In genomic region chr5:17176771-17177170, GRCm38 (mm10) we compare ENCODE assay signal across 18 mouse cellular contexts.
DNase-seq lines count a peak whose midpoint lies in the region; ATAC-seq and TF ChIP-seq lines count a peak whose summit lies in the region.
"Had no signal": no experiment of that assay in that cellular context is flagged by ENCODE, and none has a peak within 500 bp of the region (broad histone marks: within the 10 kb centered on the region; RNA-seq: fewer than 3 reads in every experiment).

No protein-coding gene starts in this region.

- H3K4me2 ChIP-seq in lung, embryonic 14.5 days, result no peak overlapping the region
- peak overlapping the region; percentile 33 for H3K4me2 ChIP-seq in embryonic facial prominence, embryonic 14.5 days (ENCODE audit: low read depth, low read length)
- no peak overlapping the region for H3K4me2 ChIP-seq in liver, embryonic 12.5 days
- H3K4me2 ChIP-seq: embryonic facial prominence, embryonic 12.5 days had no signal

- no peak overlapping the region for H3K27ac ChIP-seq in lung, embryonic 14.5 days (ENCODE audit: low read depth)
- H3K27ac ChIP-seq in embryonic facial prominence, embryonic 14.5 days (replicated peaks; ENCODE audit: low read depth, low read length), result peak overlapping the region; percentile 63
- H3K27ac ChIP-seq in heart, adult 2 months, result no peak overlapping the region
- no peak overlapping the region for H3K27ac ChIP-seq in liver, embryonic 12.5 days
- H3K27ac ChIP-seq: embryonic facial prominence, embryonic 12.5 days; forebrain, embryonic 10.5 days; midbrain, embryonic 10.5 days had no signal

- no peak for TF ChIP-seq EP300 in heart, adult 2 months (IDR thresholded peaks at IDR 0.05; ENCODE audit: insufficient read depth, low read depth, low read length)

- peak; percentile 10 for DNase-seq in gastrocnemius, postnatal 14 days
- DNase-seq in gastrocnemius, postnatal 25 days, result no peak
- DNase-seq in lung, embryonic 14.5 days, result peak; percentile 52
- DNase-seq in lung, postnatal 25 days (ENCODE audit: low spot score), result no peak
- DNase-seq in embryonic facial prominence, embryonic 14.5 days (ENCODE audit: low spot score), result peak; percentile 85
- no peak for DNase-seq in heart, adult 2 months
- DNase-seq: adrenal gland, postnatal 10 days; cerebellum, postnatal 25 days; kidney, adult 9 months; liver; liver, postnatal 0 days; lung, postnatal 4 days; retina, postnatal 1 day had no signal

- H3K36me3 ChIP-seq in lung, embryonic 14.5 days (ENCODE audit: insufficient read depth), result no peaks in the 10 kb centered on the region
- no peaks in the 10 kb centered on the region for H3K36me3 ChIP-seq in embryonic facial prominence, embryonic 14.5 days (ENCODE audit: control insufficient read depth, insufficient read depth, low read length)
- no peaks in the 10 kb centered on the region for H3K36me3 ChIP-seq in heart, adult 2 months (ENCODE audit: control insufficient read depth, insufficient read depth, low read length)
- no peaks in the 10 kb centered on the region for H3K36me3 ChIP-seq in liver, embryonic 12.5 days
- H3K36me3 ChIP-seq: embryonic facial prominence, embryonic 12.5 days; forebrain, embryonic 10.5 days; midbrain, embryonic 10.5 days had no signal

- no peaks in the 10 kb centered on the region for H3K27me3 ChIP-seq in lung, embryonic 14.5 days (ENCODE audit: insufficient read depth, low read length)
- H3K27me3 ChIP-seq in embryonic facial prominence, embryonic 14.5 days (replicated peaks; ENCODE audit: control insufficient read depth, insufficient read depth, low read length), result no peaks in the 10 kb centered on the region
- H3K27me3 ChIP-seq in heart, adult 2 months (ENCODE audit: control insufficient read depth, insufficient read depth, low read length), result no peaks in the 10 kb centered on the region
- no peaks in the 10 kb centered on the region for H3K27me3 ChIP-seq in liver, embryonic 12.5 days (replicated peaks)
- H3K27me3 ChIP-seq: embryonic facial prominence, embryonic 12.5 days; Patski had no signal

- no peak overlapping the region for H3K4me3 ChIP-seq in lung, embryonic 14.5 days (ENCODE audit: low read depth, low read length)
- no peak overlapping the region for H3K4me3 ChIP-seq in embryonic facial prominence, embryonic 14.5 days (ENCODE audit: low read depth, low read length)
- H3K4me3 ChIP-seq in heart, adult 2 months, result no peak overlapping the region
- no peak overlapping the region for H3K4me3 ChIP-seq in liver, embryonic 12.5 days
- H3K4me3 ChIP-seq: embryonic facial prominence, embryonic 12.5 days; forebrain, embryonic 10.5 days; midbrain, embryonic 10.5 days had no signal

- H3K4me1 ChIP-seq in lung, embryonic 14.5 days (ENCODE audit: insufficient read depth), result no peaks in the 10 kb centered on the region
- peaks cover 3% of the 10 kb centered on the region; the same call in 1 of the 2 replicates for H3K4me1 ChIP-seq in embryonic facial prominence, embryonic 14.5 days (ENCODE audit: control insufficient read depth, insufficient read depth, low read length)
- no peaks in the 10 kb centered on the region for H3K4me1 ChIP-seq in heart, adult 2 months (ENCODE audit: control insufficient read depth, insufficient read depth, low read length)
- no peaks in the 10 kb centered on the region for H3K4me1 ChIP-seq in liver, embryonic 12.5 days
- H3K4me1 ChIP-seq: embryonic facial prominence, embryonic 12.5 days; forebrain, embryonic 10.5 days; midbrain, embryonic 10.5 days had no signal

- H3K79me2 ChIP-seq in heart, adult 2 months (replicated peaks; ENCODE audit: control insufficient read depth, insufficient read depth, low read length), result no peaks in the 10 kb centered on the region

- WGBS in lung, embryonic 14.5 days, result 68% methylated on average over 9 of the region's 9 CpGs
- 45% methylated on average over 9 of the region's 9 CpGs for WGBS in embryonic facial prominence, embryonic 14.5 days
- WGBS in heart, adult 2 months, result 57% methylated on average over 9 of the region's 9 CpGs
- 67% methylated on average over 9 of the region's 9 CpGs for WGBS in liver, embryonic 12.5 days (ENCODE audit: insufficient replicate concordance)

- intact Hi-C loops in gastrocnemius, postnatal 14 days (cut with DNase I; ENCODE audit: low total_unique reads), result no loop called here
- intact Hi-C loops in heart, adult 2 months (cut with DNase I), result no loop called here

- no peak for TF ChIP-seq POLR2A in heart, adult 2 months (IDR thresholded peaks at IDR 0.05; ENCODE audit: insufficient read depth, low read depth, low read length)

- H3K9me3 ChIP-seq in lung, embryonic 14.5 days (ENCODE audit: low read depth, low read length), result no peaks in the 10 kb centered on the region
- no peaks in the 10 kb centered on the region for H3K9me3 ChIP-seq in embryonic facial prominence, embryonic 14.5 days (ENCODE audit: control insufficient read depth, low read length)
- H3K9me3 ChIP-seq in liver, embryonic 12.5 days (replicated peaks), result no peaks in the 10 kb centered on the region
- H3K9me3 ChIP-seq: embryonic facial prominence, embryonic 12.5 days; forebrain, embryonic 10.5 days; midbrain, embryonic 10.5 days had no signal

- no peak for TF ChIP-seq CTCF in lung, embryonic 14.5 days (IDR thresholded peaks at IDR 0.05; ENCODE audit: low read depth)
- TF ChIP-seq CTCF in heart, adult 2 months (IDR thresholded peaks at IDR 0.05), result no peak

- H3K9ac ChIP-seq in lung, embryonic 14.5 days, result no peak overlapping the region
- H3K9ac ChIP-seq in embryonic facial prominence, embryonic 14.5 days (ENCODE audit: low read depth, low read length), result no peak overlapping the region
- no peak overlapping the region for H3K9ac ChIP-seq in heart, adult 2 months (ENCODE audit: low read depth, low read length)
- H3K9ac ChIP-seq in liver, embryonic 12.5 days, result no peak overlapping the region
- H3K9ac ChIP-seq: embryonic facial prominence, embryonic 12.5 days; liver, postnatal 0 days had no signal

- no peak for ATAC-seq in lung, embryonic 14.5 days (ENCODE audit: insufficient read depth)
- peak; percentile 26; the same call in 1 of the 2 replicates for ATAC-seq in embryonic facial prominence, embryonic 14.5 days (ENCODE audit: low read depth)
- ATAC-seq in liver, embryonic 12.5 days, result no peak
- ATAC-seq: liver, postnatal 0 days; Patski had no signal

Comparison
In these comparisons a context has a peak if more than half of its experiments do, and no peak if none do; other contexts are left out.
1. DNase-seq: peak in gastrocnemius, postnatal 14 days (single experiment), lung, embryonic 14.5 days (single experiment) and embryonic facial prominence, embryonic 14.5 days (single experiment); none in gastrocnemius, postnatal 25 days (single experiment), lung, postnatal 25 days (single experiment) and heart, adult 2 months (0 of 2).